Mouse (Mus musculus) intestine, embryonic 15.5 days (tissue): ENCODE results near the gene Cnfn. TPM values are rescaled to one million over a fixed set of nuclear protein-coding genes. Genes with fewer than 3 reads are reported as not detected.
"Not testable (repeated sequence)": the region's sequence is repeated elsewhere in the genome, so short reads cannot be mapped to it uniquely, and the experiment has no call there.

ENCODE experiments used
- ATAC-seq: fragments of 200-750 bp; cut with Nextera tagmentation; 2 replicates; pipeline ENCODE4 v1.8.0; 2017; ENCODE audit warnings: moderate TSS enrichment, moderate library complexity
- H3K27ac ChIP-seq: fragments of 300-500 bp; sonication (generic); 2 replicates; pipeline ENCODE4 v1.5.1; 2015; ENCODE audit warnings: mild to moderate bottlenecking, inconsistent platforms
- H3K27me3 ChIP-seq: fragments of 300-500 bp; sonication (generic); replicated peaks from 2 replicates; pipeline ENCODE4 v1.6.1; 2015; ENCODE audit warnings: inconsistent platforms
- H3K36me3 ChIP-seq: fragments of 300-500 bp; sonication (generic); 2 replicates; pipeline ENCODE4 v1.6.1; 2015; ENCODE audit warnings: inconsistent platforms
- H3K4me1 ChIP-seq: fragments of 300-500 bp; sonication (generic); replicated peaks from 2 replicates; pipeline ENCODE4 v1.6.1; 2015; ENCODE audit warnings: inconsistent platforms
- H3K4me2 ChIP-seq: fragments of 300-500 bp; sonication (generic); replicated peaks from 2 replicates; pipeline ENCODE4 v1.6.1; 2015; ENCODE audit warnings: mild to moderate bottlenecking, inconsistent platforms
- H3K4me3 ChIP-seq: fragments of 300-500 bp; sonication (generic); replicated peaks from 2 replicates; pipeline ENCODE4 v1.5.1; 2015; ENCODE audit warnings: inconsistent platforms
- H3K9ac ChIP-seq: fragments of 300-500 bp; sonication (generic); 2 replicates; pipeline ENCODE4 v1.6.1; 2015; ENCODE audit warnings: inconsistent platforms
- H3K9me3 ChIP-seq: fragments of 300-500 bp; sonication (generic); 2 replicates; pipeline ENCODE4 v1.6.1; 2016; ENCODE audit warnings: inconsistent platforms
- WGBS: fragments of 180-500 bp; shearing (Covaris S2); methylation state at CpG from one replicate; pipeline ENCODE4 v1.1.7; 2015; 5-methylcytosine and 5-hydroxymethylcytosine counted together
- polyA plus RNA-seq: library from polyadenylated mRNA; unstranded; fragments of >200 nt; fragmentation: Nextera tagmentation; extraction: Ambion mirVana; gene quantifications from 2 replicates; pipeline ENCODE4 v1.2.1, GENCODE M21; 2015

Cnfn gene
- polyA plus RNA-seq: 0.47 and 0.63 TPM in 2 replicates

- H3K9me3 ChIP-seq: no peaks in the 10 kb centered on the region
- peaks cover 42% of the 10 kb centered on the region for H3K27me3 ChIP-seq
- H3K4me1 ChIP-seq: peaks cover 4% of the 10 kb centered on the region; the same call in 1 of the 2 replicates
- WGBS: 50% methylated on average over 12 of the region's 12 CpGs
- H3K9ac ChIP-seq: no peak within 1 kb of the TSS
- no peaks in the 10 kb centered on the region for H3K36me3 ChIP-seq
- H3K27ac ChIP-seq: no peak within 1 kb of the TSS
- ATAC-seq: no peak
- H3K4me3 ChIP-seq: no peak within 1 kb of the TSS
- no peak within 1 kb of the TSS for H3K4me2 ChIP-seq
Measured at GRCm38 (mm10) chr7:25369058-25369749, at the start of gene Cnfn. Gene Cnfn (minus strand): TSS chr7:25369724.

DNA sequence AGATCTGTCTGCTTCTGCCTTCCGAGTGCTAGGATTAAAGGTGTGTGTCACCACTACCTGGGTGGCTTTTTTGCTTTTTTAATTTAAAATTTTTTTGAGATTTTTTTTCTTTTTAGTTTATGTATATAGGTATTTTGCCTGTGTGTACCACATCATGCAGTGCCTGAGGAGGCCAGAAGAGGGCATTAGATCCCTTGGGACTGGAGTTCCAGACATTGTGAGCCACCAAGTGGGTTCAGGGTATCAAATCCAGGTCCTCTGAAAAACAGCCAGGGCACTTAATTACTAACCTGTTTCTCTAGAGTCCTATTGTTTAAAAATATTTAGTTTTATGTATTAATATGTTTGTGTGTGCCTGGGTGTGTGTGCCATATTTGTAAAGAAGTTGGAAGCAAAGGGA, 48.1 kb upstream of the Cnfn start:
- Histone ChIP-seq H3K4me2 (no peak overlapping the region), H3K9ac (no peak overlapping the region), H3K4me1 (no peaks in the 10 kb centered on the region; the same call in 1 of the 2 replicates), H3K27ac (no peak overlapping the region), H3K36me3 (no peaks in the 10 kb centered on the region), H3K9me3 (no peaks in the 10 kb centered on the region), H3K4me3 (no peak overlapping the region), H3K27me3 (no peaks in the 10 kb centered on the region)
- ATAC-seq: no peak
- 68% methylated on average over 1 of the region's 1 CpGs for WGBS

- Histone ChIP-seq H3K27ac (no peak within 1 kb of the TSS), H3K9me3 (no peaks in the 10 kb centered on the region), H3K36me3 (no peaks in the 10 kb centered on the region), H3K4me2 (no peak within 1 kb of the TSS), H3K9ac (no peak within 1 kb of the TSS), H3K4me3 (no peak within 1 kb of the TSS), H3K27me3 (no peaks in the 10 kb centered on the region), H3K4me1 (no peaks in the 10 kb centered on the region)
- 51% methylated on average over 7 of the region's 7 CpGs for WGBS
- no peak for ATAC-seq
Measured at GRCm38 (mm10) chr7:25412833-25413441, 43.4 kb upstream of the Cnfn start, which contains the start of gene Cxcl17. Gene Cxcl17 (minus strand): TSS chr7:25412886.

- H3K4me1 ChIP-seq: no peaks in the 10 kb centered on the region
- H3K9ac ChIP-seq: no peak overlapping the region
- no peaks in the 10 kb centered on the region for H3K36me3 ChIP-seq
- no peak overlapping the region for H3K4me2 ChIP-seq
- H3K9me3 ChIP-seq: no peaks in the 10 kb centered on the region
- H3K4me3 ChIP-seq: no peak overlapping the region
- ATAC-seq: no peak
- no peak overlapping the region for H3K27ac ChIP-seq
- WGBS: 72% methylated on average over 3 of the region's 3 CpGs
- H3K27me3 ChIP-seq: no peaks in the 10 kb centered on the region
Measured at GRCm38 (mm10) chr7:25411861-25412260, 42.3 kb upstream of the Cnfn start.

DNA sequence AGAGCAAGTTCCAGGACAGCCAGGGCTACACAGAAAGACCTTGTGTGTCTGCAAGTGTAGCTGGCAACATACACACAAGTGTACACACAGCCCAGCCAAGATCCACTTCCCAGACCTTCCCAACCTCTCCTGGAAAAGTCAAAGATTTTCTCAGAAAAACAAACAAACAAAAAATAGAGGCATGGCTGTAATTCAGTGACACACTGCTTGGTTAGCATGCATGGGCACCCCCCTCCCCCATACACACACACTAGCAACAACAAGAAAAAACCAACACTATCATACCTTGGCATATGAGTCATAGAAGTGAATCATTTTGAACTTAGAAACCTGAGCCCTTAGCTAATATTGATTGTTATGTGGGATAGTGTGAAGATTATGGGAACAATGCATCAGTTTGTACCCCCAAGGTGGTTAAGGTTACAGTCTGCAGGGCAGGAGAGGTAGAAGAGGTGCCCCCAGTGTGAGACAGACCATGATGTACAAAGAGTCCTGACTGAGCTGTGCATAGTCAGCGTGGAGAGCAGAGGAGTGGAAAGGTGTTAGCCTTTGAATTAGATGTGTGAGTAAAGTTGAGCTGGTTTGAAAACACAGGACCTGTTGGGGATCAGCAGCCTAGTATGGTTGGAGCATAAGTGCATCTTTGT, 41.6 kb upstream of the Cnfn start:
- H3K4me3 ChIP-seq: no peak overlapping the region
- no peak overlapping the region for H3K4me2 ChIP-seq
- no peaks in the 10 kb centered on the region for H3K9me3 ChIP-seq
- WGBS: 68% methylated on average over 1 of the region's 1 CpGs
- H3K9ac ChIP-seq: no peak overlapping the region
- no peak for ATAC-seq
- no peaks in the 10 kb centered on the region for H3K4me1 ChIP-seq
- H3K27me3 ChIP-seq: no peaks in the 10 kb centered on the region
- no peak overlapping the region for H3K27ac ChIP-seq
- H3K36me3 ChIP-seq: no peaks in the 10 kb centered on the region

- no peak for ATAC-seq
Measured at GRCm38 (mm10) chr7:25409114-25409760, 39.7 kb upstream of the Cnfn start.

DNA sequence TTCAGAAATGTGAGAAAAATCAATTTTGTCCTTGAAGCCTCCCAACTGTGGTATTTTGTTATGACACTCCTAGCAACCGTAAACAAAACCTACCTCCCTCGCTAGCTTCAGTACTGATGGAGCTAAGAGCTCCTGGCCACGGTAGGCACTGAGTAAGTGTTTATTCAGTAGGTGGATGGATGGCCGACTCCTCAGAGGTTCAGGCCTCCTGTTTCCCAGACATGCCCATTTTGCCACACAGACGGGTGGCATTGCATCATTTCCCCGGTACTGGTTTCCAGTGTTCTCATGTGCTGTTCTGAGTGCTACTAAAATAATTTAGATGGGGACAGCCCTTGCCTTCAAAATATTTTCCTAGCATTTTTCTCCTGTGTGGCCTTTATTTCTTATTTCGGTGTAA, 36.9 kb upstream of the Cnfn start:
- H3K36me3 ChIP-seq: no peaks in the 10 kb centered on the region
- no peak overlapping the region for H3K27ac ChIP-seq
- no peak overlapping the region for H3K4me3 ChIP-seq
- 67% methylated on average over 7 of the region's 7 CpGs for WGBS
- H3K4me1 ChIP-seq: 0 out of 2 replicates have a peak, but pooled peaks cover 2% of the 10 kb centered on the region
- H3K9me3 ChIP-seq: no peaks in the 10 kb centered on the region
- no peaks in the 10 kb centered on the region for H3K27me3 ChIP-seq
- no peak overlapping the region for H3K9ac ChIP-seq
- no peak overlapping the region for H3K4me2 ChIP-seq
- ATAC-seq: no peak

More at GRCm38 (mm10) chr7:25409114-25409760, 39.7 kb upstream of the Cnfn start:
- H3K4me2 ChIP-seq: no peak overlapping the region
- no peaks in the 10 kb centered on the region for H3K27me3 ChIP-seq
- no peak overlapping the region for H3K4me3 ChIP-seq
- WGBS: 57% methylated on average over 4 of the region's 4 CpGs
- H3K27ac ChIP-seq: no peak overlapping the region
- no peaks in the 10 kb centered on the region for H3K4me1 ChIP-seq
- H3K9me3 ChIP-seq: no peaks in the 10 kb centered on the region
- no peak overlapping the region for H3K9ac ChIP-seq
- no peaks in the 10 kb centered on the region for H3K36me3 ChIP-seq

GRCm38 (mm10) chr7:25402671-25403101, 33.2 kb upstream of the Cnfn start:
- Histone ChIP-seq H3K27ac (no peak overlapping the region), H3K4me3 (no peak overlapping the region), H3K9me3 (no peaks in the 10 kb centered on the region), H3K4me2 (no peak overlapping the region), H3K27me3 (no peaks in the 10 kb centered on the region), H3K36me3 (no peaks in the 10 kb centered on the region), H3K4me1 (0 out of 2 replicates have a peak, but pooled peaks cover 2% of the 10 kb centered on the region), H3K9ac (no peak overlapping the region)
- WGBS: 3% methylated on average over 2 of the region's 2 CpGs
- ATAC-seq: peak; percentile 83

- H3K36me3 ChIP-seq: no peaks in the 10 kb centered on the region
- no peak overlapping the region for H3K27ac ChIP-seq
- H3K4me3 ChIP-seq: no peak overlapping the region
- H3K9me3 ChIP-seq: no peaks in the 10 kb centered on the region
- no peaks in the 10 kb centered on the region for H3K27me3 ChIP-seq
- WGBS: 54% methylated on average over 5 of the region's 5 CpGs
- H3K9ac ChIP-seq: no peak overlapping the region
- ATAC-seq: no peak; the same call in 1 of the 2 replicates
- H3K4me2 ChIP-seq: no peak overlapping the region
- 0 out of 2 replicates have a peak, but pooled peaks cover 2% of the 10 kb centered on the region for H3K4me1 ChIP-seq
Measured at GRCm38 (mm10) chr7:25401986-25402385, 32.5 kb upstream of the Cnfn start.

GRCm38 (mm10) chr7:25401551-25401950, 32.0 kb upstream of the Cnfn start:
- no peaks in the 10 kb centered on the region for H3K9me3 ChIP-seq
- H3K36me3 ChIP-seq: no peaks in the 10 kb centered on the region
- no peak overlapping the region for H3K9ac ChIP-seq
- H3K27ac ChIP-seq: no peak overlapping the region
- WGBS: 57% methylated on average over 2 of the region's 2 CpGs
- H3K4me3 ChIP-seq: no peak overlapping the region
- ATAC-seq: no peak
- no peaks in the 10 kb centered on the region for H3K27me3 ChIP-seq
- 0 out of 2 replicates have a peak, but pooled peaks cover 2% of the 10 kb centered on the region for H3K4me1 ChIP-seq
- H3K4me2 ChIP-seq: no peak overlapping the region

DNA sequence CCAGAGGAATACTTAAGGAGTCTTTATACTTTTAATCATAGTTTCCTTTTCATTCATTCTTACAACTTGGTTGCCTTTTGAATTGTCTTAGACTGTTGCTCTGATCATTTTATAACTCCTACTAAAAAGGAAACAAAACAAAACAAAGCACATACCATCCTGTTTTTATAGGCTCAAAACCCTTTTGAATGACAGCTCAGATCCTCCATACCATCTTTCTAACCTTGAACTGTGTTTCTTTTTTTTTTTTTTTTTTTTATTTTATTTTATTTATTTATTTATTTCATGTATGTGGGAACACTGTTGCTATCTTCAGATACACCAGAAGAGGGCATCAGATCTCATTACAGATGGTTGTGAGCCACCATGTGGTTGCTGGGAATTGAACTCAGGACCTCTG, 29.5 kb upstream of the Cnfn start:
- not testable (repeated sequence) for H3K4me2 ChIP-seq, H3K9ac ChIP-seq, ATAC-seq, H3K36me3 ChIP-seq, H3K9me3 ChIP-seq, H3K27ac ChIP-seq, H3K4me3 ChIP-seq, H3K27me3 ChIP-seq
- H3K4me1 ChIP-seq: peaks cover 12% of the 10 kb centered on the region

- WGBS: 97% methylated on average over 1 of the region's 1 CpGs
- peaks cover 16% of the 10 kb centered on the region for H3K4me1 ChIP-seq
- no peak within 1 kb of the TSS for H3K4me2 ChIP-seq
- no peaks in the 10 kb centered on the region for H3K27me3 ChIP-seq
- no peak within 1 kb of the TSS for H3K27ac ChIP-seq
- no peak within 1 kb of the TSS for H3K9ac ChIP-seq
- H3K36me3 ChIP-seq: no peaks in the 10 kb centered on the region
- H3K9me3 ChIP-seq: no peaks in the 10 kb centered on the region
- no peak for ATAC-seq
- H3K4me3 ChIP-seq: no peak within 1 kb of the TSS
Measured at GRCm38 (mm10) chr7:25398610-25399009, 29.1 kb upstream of the Cnfn start, which contains the start of gene Lipe. Gene Lipe (minus strand): TSS chr7:25398710.
